ENCODE assay signal across 8 mouse cellular contexts in genomic region chr5:21736956-21737585, GRCm38 (mm10). TPM values are rescaled to one million over a fixed set of nuclear protein-coding genes. Genes with fewer than 3 reads are reported as not detected.
DNase-seq lines count a peak whose midpoint lies in the region; ATAC-seq and TF ChIP-seq lines count a peak whose summit lies in the region.

Gene Pmpcb, plus strand, starts transcription at chr5:21737141.

- H3K36me3 ChIP-seq in E14TG2a.4 (ENCODE audit: insufficient read depth, low read length) = peaks cover 32% of the 10 kb centered on the region
- peaks cover 34% of the 10 kb centered on the region for H3K36me3 ChIP-seq in forebrain, embryonic 13.5 days (ENCODE audit: poor library complexity, severe bottlenecking)
- peaks cover 21% of the 10 kb centered on the region for H3K36me3 ChIP-seq in liver, postnatal 0 days (replicated peaks; ENCODE audit: insufficient read depth, low read length)
- H3K36me3 ChIP-seq in neural tube, embryonic 14.5 days (ENCODE audit: control insufficient read depth, insufficient read depth, low read length) = peaks cover 18% of the 10 kb centered on the region

- peak within 1 kb of the TSS; percentile 91 for H3K9ac ChIP-seq in forebrain, embryonic 13.5 days
- H3K9ac ChIP-seq in liver, postnatal 0 days (replicated peaks) = peak within 1 kb of the TSS; percentile 72
- H3K9ac ChIP-seq in neural tube, embryonic 14.5 days (replicated peaks; ENCODE audit: low read depth, low read length) = peak within 1 kb of the TSS; percentile 81

- TF ChIP-seq CTCF in E14TG2a.4 (conservative IDR thresholded peaks at IDR 0.05; ENCODE audit: low read length) = peak; percentile 86
- TF ChIP-seq CTCF in liver, postnatal 0 days (IDR thresholded peaks at IDR 0.05; ENCODE audit: low read depth) = peak; percentile 98

- WGBS in forebrain, embryonic 13.5 days = under 1% methylated on average over 38 of the region's 42 CpGs
- WGBS in large intestine, adult 2 months = under 1% methylated on average over 42 of the region's 42 CpGs
- 2% methylated on average over 40 of the region's 42 CpGs for WGBS in liver, postnatal 0 days (ENCODE audit: insufficient replicate concordance)
- under 1% methylated on average over 41 of the region's 42 CpGs for WGBS in neural tube, embryonic 14.5 days

- peak; percentile 86 for DNase-seq in c-Kit-positive CD71-positive TER-119-positive erythroid progenitor cells, embryonic 14.5 days (ENCODE audit: low spot score)
- peak; percentile 90 to 92 for DNase-seq in heart, postnatal 10 days
- peak; percentile 67 for DNase-seq in large intestine, adult 2 months (ENCODE audit: low read depth, low spot score)
- peak; percentile 89 for DNase-seq in liver, postnatal 0 days
- DNase-seq in testis, postnatal 10 days (ENCODE audit: low spot score) = peak; percentile 92

- intact Hi-C loops in heart, postnatal 10 days (cut with DNase I) = loop anchor here (2.0 to 5.0 kb wide), 2 partner anchors 48 to 775 kb away; partner anchors contain the start of genes Dnajc2 and Psmc2

- peak within 1 kb of the TSS; percentile 97 for H3K4me3 ChIP-seq in E14TG2a.4 (replicated peaks; ENCODE audit: low read length)
- peak within 1 kb of the TSS; percentile 93 for H3K4me3 ChIP-seq in forebrain, embryonic 13.5 days
- peak within 1 kb of the TSS; percentile 75 for H3K4me3 ChIP-seq in liver, postnatal 0 days (ENCODE audit: low read depth, low read length)
- H3K4me3 ChIP-seq in neural tube, embryonic 14.5 days (ENCODE audit: low read depth, low read length) = peak within 1 kb of the TSS; percentile 88

- peak; percentile 75 for ATAC-seq in forebrain, embryonic 13.5 days
- peak; percentile 91 for ATAC-seq in liver, postnatal 0 days
- ATAC-seq in neural tube, embryonic 14.5 days (ENCODE audit: low read depth) = peak; percentile 83

- no peaks in the 10 kb centered on the region for H3K9me3 ChIP-seq in E14TG2a.4 (ENCODE audit: low read length)
- no peaks in the 10 kb centered on the region for H3K9me3 ChIP-seq in forebrain, embryonic 13.5 days (replicated peaks)
- no peaks in the 10 kb centered on the region for H3K9me3 ChIP-seq in liver, postnatal 0 days (ENCODE audit: low read length)
- no peaks in the 10 kb centered on the region for H3K9me3 ChIP-seq in neural tube, embryonic 14.5 days (ENCODE audit: control insufficient read depth, low read length)

- H3K4me2 ChIP-seq in forebrain, embryonic 13.5 days = peak within 1 kb of the TSS; percentile 92
- peak within 1 kb of the TSS; percentile 74 for H3K4me2 ChIP-seq in liver, postnatal 0 days (ENCODE audit: low read depth, low read length)
- peak within 1 kb of the TSS; percentile 93 for H3K4me2 ChIP-seq in neural tube, embryonic 14.5 days (ENCODE audit: low read depth, low read length)

- no peak for TF ChIP-seq EP300 in liver, postnatal 0 days (IDR thresholded peaks at IDR 0.05; ENCODE audit: low read depth)

- peak within 1 kb of the TSS; percentile 73 for H3K27ac ChIP-seq in forebrain, embryonic 13.5 days
- H3K27ac ChIP-seq in liver, postnatal 0 days (ENCODE audit: low read depth) = peak within 1 kb of the TSS; percentile 58
- peak within 1 kb of the TSS; percentile 81 for H3K27ac ChIP-seq in neural tube, embryonic 14.5 days (ENCODE audit: low read depth, low read length)

- peaks cover 78% of the 10 kb centered on the region for H3K4me1 ChIP-seq in E14TG2a.4 (replicated peaks; ENCODE audit: low read depth, low read length)
- H3K4me1 ChIP-seq in forebrain, embryonic 13.5 days = peaks cover 42% of the 10 kb centered on the region
- peaks cover 9% of the 10 kb centered on the region for H3K4me1 ChIP-seq in liver, postnatal 0 days (ENCODE audit: insufficient read depth)
- peaks cover 22% of the 10 kb centered on the region for H3K4me1 ChIP-seq in neural tube, embryonic 14.5 days (ENCODE audit: control insufficient read depth, insufficient read depth, low read length)

- no peaks in the 10 kb centered on the region for H3K27me3 ChIP-seq in E14TG2a.4 (ENCODE audit: insufficient read depth, low read length)
- no peaks in the 10 kb centered on the region for H3K27me3 ChIP-seq in forebrain, embryonic 13.5 days
- no peaks in the 10 kb centered on the region for H3K27me3 ChIP-seq in liver, postnatal 0 days (ENCODE audit: insufficient read depth, low read length)
- H3K27me3 ChIP-seq in neural tube, embryonic 14.5 days (ENCODE audit: control insufficient read depth, insufficient read depth, low read length) = no peaks in the 10 kb centered on the region

RNA-seq across cellular contexts. Expression of gene Pmpcb, which starts in this region (rescaled TPM):
- polyA plus RNA-seq in forebrain, embryonic 13.5 days (2015; fragmentation: Nextera tagmentation; extraction: Ambion mirVana) = 96.4 and 99.8 TPM in 2 replicates
- total RNA-seq in heart, postnatal 10 days (2021) = 100 to 1,000 TPM; 224 TPM
- polyA plus RNA-seq in large intestine, adult 2 months (2012; rRNA removed) = 37.7 and 38.5 TPM in 2 replicates
- 43.6 and 45.9 TPM in 2 replicates for polyA plus RNA-seq in liver, postnatal 0 days (2015; fragmentation: Nextera tagmentation; extraction: Ambion mirVana)
- polyA plus RNA-seq in neural tube, embryonic 14.5 days (2014; fragmentation: Nextera tagmentation; extraction: Ambion mirVana) = 76.5 and 82.1 TPM in 2 replicates

Comparison
In these comparisons a context has a peak if more than half of its experiments do, and no peak if none do; other contexts are left out.
1. Peak in every context shown above with its lines: DNase-seq, ATAC-seq, H3K4me3 ChIP-seq and H3K27ac ChIP-seq.